Comparison of ENCODE assay signal across 14 mouse cellular contexts in the genomic region with DNA sequence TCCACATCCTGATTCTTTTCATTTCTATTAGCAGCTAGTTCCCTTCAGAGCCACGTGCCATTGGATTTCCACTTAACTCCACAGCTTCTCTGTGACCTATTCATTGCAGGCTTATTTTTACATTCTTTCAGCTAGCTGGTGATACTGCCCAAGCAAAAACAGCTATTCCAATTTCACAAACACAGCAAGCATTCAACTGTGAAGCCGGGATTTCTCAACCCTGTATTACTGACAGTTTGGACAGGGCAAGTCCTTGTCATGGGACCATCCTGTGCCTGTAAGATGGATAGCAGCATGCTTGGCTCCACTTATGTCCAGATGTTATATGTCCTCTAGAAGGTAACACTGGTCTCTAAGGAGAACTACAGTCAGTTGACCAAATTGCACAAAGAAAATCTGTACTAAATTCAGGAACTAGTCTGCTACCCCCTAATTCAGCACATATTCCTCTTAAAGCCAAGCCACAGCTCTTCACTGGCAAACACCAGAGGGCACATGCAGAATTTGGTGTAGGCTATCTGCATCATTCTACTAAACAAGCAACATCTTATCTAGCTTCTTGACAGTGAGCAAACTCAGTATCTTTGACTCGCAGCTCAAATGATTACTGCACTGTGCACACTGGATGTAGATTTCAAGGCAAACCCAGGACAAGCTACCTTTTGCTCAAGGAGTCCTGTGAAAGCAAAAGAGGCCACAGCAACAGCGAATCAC.
A peak's percentile ranks its signal among the peaks of the same experiment; 100 is the strongest.
DNase-seq lines count a peak whose midpoint lies in the region; ATAC-seq and TF ChIP-seq lines count a peak whose summit lies in the region.
"Had no signal": no experiment of that assay in that cellular context is flagged by ENCODE, and none has a peak within 500 bp of the region (broad histone marks: within the 10 kb centered on the region; RNA-seq: fewer than 3 reads in every experiment).

No protein-coding gene starts in this region.

- H3K9ac ChIP-seq in heart, postnatal 0 days (replicated peaks; ENCODE audit: low read depth, low read length): no peak overlapping the region
- H3K9ac ChIP-seq in lung, postnatal 0 days (replicated peaks; ENCODE audit: low read depth): no peak overlapping the region
- H3K9ac ChIP-seq: neural tube, embryonic 13.5 days had no signal

- no peak for ATAC-seq in heart, postnatal 0 days (ENCODE audit: insufficient read depth, low read depth)
- peak; percentile 83 for ATAC-seq in lung, postnatal 0 days

- peak; percentile 13; the same call in 1 of the 2 replicates for TF ChIP-seq CTCF in heart, postnatal 0 days (IDR thresholded peaks at IDR 0.05; ENCODE audit: low read depth)
- peak; percentile 41 for TF ChIP-seq CTCF in lung, postnatal 0 days (IDR thresholded peaks at IDR 0.05)
- TF ChIP-seq CTCF in left cerebral cortex, adult 2 months (IDR thresholded peaks at IDR 0.05): no peak; the same call in 1 of the 2 replicates

- no peaks in the 10 kb centered on the region for H3K9me3 ChIP-seq in heart, postnatal 0 days (replicated peaks; ENCODE audit: control insufficient read depth, low read length)
- H3K9me3 ChIP-seq in lung, postnatal 0 days (ENCODE audit: low read length): no peaks in the 10 kb centered on the region
- H3K9me3 ChIP-seq: midbrain, embryonic 10.5 days; neural tube, embryonic 13.5 days had no signal

- intact Hi-C loops in heart, postnatal 25 days (cut with DNase I): no loop called here
- intact Hi-C loops in left cerebral cortex, adult 2 months (cut with DNase I): no loop called here

- WGBS in heart, postnatal 0 days: 47% methylated on average over 4 of the region's 4 CpGs
- 47% methylated on average over 4 of the region's 4 CpGs for WGBS in lung, postnatal 0 days

- peaks cover 34% of the 10 kb centered on the region for H3K4me1 ChIP-seq in heart, postnatal 0 days (ENCODE audit: control insufficient read depth, insufficient read depth)
- H3K4me1 ChIP-seq in lung, postnatal 0 days (ENCODE audit: insufficient read depth, low read depth, low read length): peaks cover 39% of the 10 kb centered on the region

- no peaks in the 10 kb centered on the region for H3K36me3 ChIP-seq in heart, postnatal 0 days (replicated peaks; ENCODE audit: control insufficient read depth, insufficient read depth, low read length)
- no peaks in the 10 kb centered on the region for H3K36me3 ChIP-seq in lung, postnatal 0 days (ENCODE audit: insufficient read depth, low read length)
- H3K36me3 ChIP-seq: midbrain, embryonic 10.5 days; neural tube, embryonic 13.5 days had no signal

- no peak for DNase-seq in heart, postnatal 0 days (ENCODE audit: low spot score)
- no peak for DNase-seq in heart, postnatal 25 days (ENCODE audit: low spot score)
- DNase-seq in 3T3-L1 (ENCODE audit: low read depth, low spot score) (peak; percentile 35), adipocyte (ENCODE audit: low spot score) (peak; percentile 62)
- peak; percentile 88 for DNase-seq in lung, postnatal 0 days (ENCODE audit: low spot score)
- no peak for DNase-seq in left cerebral cortex, adult 2 months (ENCODE audit: extremely low spot score in 1 of 2, low spot score in 2 of 2)
- no peak for DNase-seq in thymus, postnatal 25 days
- DNase-seq in embryo, embryonic 9.5 days (ENCODE audit: extremely low spot score): no peak
- DNase-seq: cerebellum, postnatal 14 days; kidney, postnatal 10 days; thymus, postnatal 4 days had no signal

- no peak overlapping the region for H3K4me3 ChIP-seq in heart, postnatal 0 days (ENCODE audit: low read depth, low read length)
- no peak overlapping the region for H3K4me3 ChIP-seq in lung, postnatal 0 days (ENCODE audit: low read depth, low read length)
- no peak overlapping the region for H3K4me3 ChIP-seq in left cerebral cortex, adult 2 months
- H3K4me3 ChIP-seq: midbrain, embryonic 10.5 days; neural tube, embryonic 13.5 days had no signal

- H3K27me3 ChIP-seq in heart, postnatal 0 days (ENCODE audit: control insufficient read depth, insufficient read depth, low read length): no peaks in the 10 kb centered on the region
- H3K27me3 ChIP-seq in lung, postnatal 0 days (replicated peaks; ENCODE audit: insufficient read depth, low read length): no peaks in the 10 kb centered on the region
- H3K27me3 ChIP-seq: CH12.LX; neural tube, embryonic 13.5 days had no signal

- H3K4me2 ChIP-seq in heart, postnatal 0 days (ENCODE audit: low read depth, low read length): no peak overlapping the region
- H3K4me2 ChIP-seq in lung, postnatal 0 days (replicated peaks; ENCODE audit: low read depth, low read length): no peak overlapping the region
- H3K4me2 ChIP-seq: neural tube, embryonic 13.5 days had no signal

- peak overlapping the region; percentile 16; the same call in 1 of the 2 replicates for H3K27ac ChIP-seq in heart, postnatal 0 days (ENCODE audit: low read depth)
- peak overlapping the region; percentile 4; the same call in 1 of the 2 replicates for H3K27ac ChIP-seq in lung, postnatal 0 days (ENCODE audit: low read length)
- no peak overlapping the region for H3K27ac ChIP-seq in left cerebral cortex, adult 2 months
- H3K27ac ChIP-seq: midbrain, embryonic 10.5 days; neural tube, embryonic 13.5 days had no signal

- no peak for TF ChIP-seq EP300 in heart, postnatal 0 days (IDR thresholded peaks at IDR 0.05; ENCODE audit: low read depth)
- peak; percentile 27; the same call in 1 of the 2 replicates for TF ChIP-seq EP300 in lung, postnatal 0 days (IDR thresholded peaks at IDR 0.05)

Comparison
In these comparisons a context has a peak if more than half of its experiments do, and no peak if none do; other contexts are left out.
1. DNase-seq: peak in 3T3-L1 (single experiment), adipocyte (single experiment) and lung, postnatal 0 days (single experiment); none in heart, postnatal 0 days (single experiment), heart, postnatal 25 days (single experiment), left cerebral cortex, adult 2 months (0 of 2), thymus, postnatal 25 days (single experiment) and embryo, embryonic 9.5 days (single experiment).